Mouse (Mus musculus) lung, embryonic 15.5 days (tissue): ENCODE measurements at regions not wholly inside any gene's neighbourhood (a gene's known extent, or its start where the extent isn't known, plus 50 kb on each side); places are given as distances from the start of the nearest gene placed in this dataset.

Source experiments
- ATAC-seq: fragments of 200-750 bp; cut with Nextera tagmentation; 2 replicates; pipeline ENCODE4 v1.8.0; 2017; ENCODE audit warnings: moderate number of reproducible peaks, borderline replicate concordance; ENCODE audit not compliant: low FRiP score, low TSS enrichment; ENCODE audit errors: extremely low read depth
- H3K27ac ChIP-seq: fragments of 300-500 bp; sonication (generic); 2 replicates; pipeline ENCODE4 v1.5.1; 2015; ENCODE audit warnings: moderate library complexity, mild to moderate bottlenecking, inconsistent platforms
- H3K27me3 ChIP-seq: fragments of 300-500 bp; sonication (generic); 2 replicates; pipeline ENCODE4 v1.6.1; 2015; ENCODE audit warnings: inconsistent platforms
- H3K36me3 ChIP-seq: fragments of 300-500 bp; sonication (generic); 2 replicates; pipeline ENCODE4 v1.6.1; 2015; ENCODE audit warnings: inconsistent platforms
- H3K4me1 ChIP-seq: fragments of 300-500 bp; sonication (generic); 2 replicates; pipeline ENCODE4 v1.6.1; 2015; ENCODE audit warnings: inconsistent platforms
- H3K4me2 ChIP-seq: fragments of 300-500 bp; sonication (generic); 2 replicates; pipeline ENCODE4 v1.6.1; 2015; ENCODE audit warnings: inconsistent platforms, mild to moderate bottlenecking, moderate library complexity
- H3K4me3 ChIP-seq: fragments of 300-500 bp; sonication (generic); 2 replicates; pipeline ENCODE4 v1.5.1; 2015; ENCODE audit warnings: mild to moderate bottlenecking, inconsistent platforms
- H3K9ac ChIP-seq: fragments of 300-500 bp; sonication (generic); 2 replicates; pipeline ENCODE4 v1.6.1; 2015; ENCODE audit warnings: inconsistent platforms
- H3K9me3 ChIP-seq: fragments of 300-500 bp; sonication (generic); 2 replicates; pipeline ENCODE4 v1.6.1; 2016; ENCODE audit warnings: inconsistent platforms
- WGBS: fragments of 180-500 bp; shearing (Covaris S2); methylation state at CpG from one replicate; pipeline ENCODE4 v1.1.7; 2015; 5-methylcytosine and 5-hydroxymethylcytosine counted together

- WGBS: 42% methylated on average over 4 of the region's 4 CpGs
- H3K4me2 ChIP-seq: no peak overlapping the region
- H3K9ac ChIP-seq: no peak overlapping the region
- no peaks in the 10 kb centered on the region for H3K27me3 ChIP-seq
- ATAC-seq: no peak
- no peaks in the 10 kb centered on the region for H3K9me3 ChIP-seq
- no peak overlapping the region for H3K27ac ChIP-seq
- H3K4me3 ChIP-seq: no peak overlapping the region
- no peaks in the 10 kb centered on the region for H3K36me3 ChIP-seq
- H3K4me1 ChIP-seq: no peaks in the 10 kb centered on the region
These were observed 140.9 kb downstream of the Nrip1 start for GRCm38 (mm10) chr16:76232680-76233079.

DNA sequence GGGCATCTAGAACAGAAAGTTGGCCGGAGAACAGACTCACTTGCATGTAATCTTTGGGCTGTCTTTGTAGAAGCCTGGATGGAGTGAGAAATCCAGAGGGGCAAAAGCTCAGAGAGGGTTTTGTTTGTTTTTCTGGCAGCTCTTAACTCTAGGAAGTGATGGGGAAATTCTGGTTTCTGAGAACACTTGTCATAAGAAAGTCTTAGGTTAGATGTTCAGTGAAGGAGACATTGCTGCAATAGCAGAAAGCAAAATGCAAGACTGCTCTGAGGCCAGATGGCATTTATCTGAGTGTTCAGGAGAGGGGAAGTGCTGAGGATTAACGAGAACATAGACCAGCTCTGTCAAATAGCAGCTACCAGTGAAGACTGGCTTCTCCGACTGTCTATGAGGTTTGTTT, 141.5 kb downstream of the Nrip1 start:
- Histone ChIP-seq H3K4me3 (no peak overlapping the region), H3K4me2 (no peak overlapping the region), H3K9me3 (no peaks in the 10 kb centered on the region), H3K36me3 (no peaks in the 10 kb centered on the region), H3K9ac (no peak overlapping the region), H3K27me3 (no peaks in the 10 kb centered on the region), H3K4me1 (no peaks in the 10 kb centered on the region), H3K27ac (no peak overlapping the region)
- 12% methylated on average over 3 of the region's 3 CpGs for WGBS
- no peak; the same call in 1 of the 2 replicates for ATAC-seq

GRCm38 (mm10) chr16:76230516-76231302, 142.9 kb downstream of the Nrip1 start:
- no peak for ATAC-seq

GRCm38 (mm10) chr16:76228451-76228850, 145.2 kb downstream of the Nrip1 start:
- Histone ChIP-seq H3K4me3 (no peak overlapping the region), H3K9ac (no peak overlapping the region), H3K4me1 (peaks cover 16% of the 10 kb centered on the region), H3K4me2 (no peak overlapping the region), H3K27me3 (no peaks in the 10 kb centered on the region), H3K27ac (no peak overlapping the region), H3K36me3 (no peaks in the 10 kb centered on the region), H3K9me3 (no peaks in the 10 kb centered on the region)
- 78% methylated on average over 4 of the region's 4 CpGs for WGBS
- no peak for ATAC-seq

More at GRCm38 (mm10) chr16:76230516-76231302, 142.9 kb downstream of the Nrip1 start:
- 83% methylated on average over 4 of the region's 4 CpGs for whole genome bisulfite sequencing
- Histone ChIP-seq H3K4me1 (peaks cover 8% of the 10 kb centered on the region), H3K27me3 (no peaks in the 10 kb centered on the region), H3K36me3 (no peaks in the 10 kb centered on the region), H3K27ac (no peak overlapping the region), H3K9ac (no peak overlapping the region), H3K4me2 (no peak overlapping the region), H3K9me3 (no peaks in the 10 kb centered on the region), H3K4me3 (no peak overlapping the region)

DNA sequence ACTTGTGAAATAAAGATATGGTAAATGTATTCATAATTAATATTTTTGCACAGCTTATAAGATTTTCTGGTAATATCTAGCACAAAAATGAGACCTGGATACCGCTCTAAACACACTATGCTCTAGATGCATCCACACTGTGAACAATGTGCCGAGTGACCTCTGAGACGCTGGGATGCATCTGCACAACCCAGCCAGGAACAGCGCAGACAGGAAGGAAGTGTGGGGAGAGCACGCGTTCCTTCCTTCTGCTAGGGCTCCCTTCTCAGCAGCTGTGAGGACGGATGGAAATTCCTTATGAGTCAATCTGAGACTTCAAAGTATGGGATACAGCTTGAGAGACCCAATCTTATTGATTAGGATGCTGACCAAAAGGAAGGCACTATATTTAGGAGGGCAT, 147.2 kb downstream of the Nrip1 start:
- Histone ChIP-seq H3K36me3 (no peaks in the 10 kb centered on the region), H3K27ac (no peak overlapping the region), H3K27me3 (no peaks in the 10 kb centered on the region), H3K4me1 (peaks cover 16% of the 10 kb centered on the region), H3K4me3 (no peak overlapping the region), H3K9ac (no peak overlapping the region), H3K4me2 (no peak overlapping the region), H3K9me3 (no peaks in the 10 kb centered on the region)
- 53% methylated on average over 7 of the region's 7 CpGs for WGBS
- ATAC-seq: peak; percentile 51; the same call in 1 of the 2 replicates

GRCm38 (mm10) chr16:76225587-76226226, 147.9 kb downstream of the Nrip1 start:
- Histone ChIP-seq H3K4me2 (peak overlapping the region; percentile 6; the same call in 1 of the 2 replicates), H3K9me3 (no peaks in the 10 kb centered on the region), H3K4me1 (peaks cover 16% of the 10 kb centered on the region), H3K4me3 (no peak overlapping the region), H3K36me3 (no peaks in the 10 kb centered on the region), H3K9ac (no peak overlapping the region), H3K27ac (no peak overlapping the region), H3K27me3 (no peaks in the 10 kb centered on the region)
- no peak for ATAC-seq
- 34% methylated on average over 12 of the region's 12 CpGs for WGBS

DNA sequence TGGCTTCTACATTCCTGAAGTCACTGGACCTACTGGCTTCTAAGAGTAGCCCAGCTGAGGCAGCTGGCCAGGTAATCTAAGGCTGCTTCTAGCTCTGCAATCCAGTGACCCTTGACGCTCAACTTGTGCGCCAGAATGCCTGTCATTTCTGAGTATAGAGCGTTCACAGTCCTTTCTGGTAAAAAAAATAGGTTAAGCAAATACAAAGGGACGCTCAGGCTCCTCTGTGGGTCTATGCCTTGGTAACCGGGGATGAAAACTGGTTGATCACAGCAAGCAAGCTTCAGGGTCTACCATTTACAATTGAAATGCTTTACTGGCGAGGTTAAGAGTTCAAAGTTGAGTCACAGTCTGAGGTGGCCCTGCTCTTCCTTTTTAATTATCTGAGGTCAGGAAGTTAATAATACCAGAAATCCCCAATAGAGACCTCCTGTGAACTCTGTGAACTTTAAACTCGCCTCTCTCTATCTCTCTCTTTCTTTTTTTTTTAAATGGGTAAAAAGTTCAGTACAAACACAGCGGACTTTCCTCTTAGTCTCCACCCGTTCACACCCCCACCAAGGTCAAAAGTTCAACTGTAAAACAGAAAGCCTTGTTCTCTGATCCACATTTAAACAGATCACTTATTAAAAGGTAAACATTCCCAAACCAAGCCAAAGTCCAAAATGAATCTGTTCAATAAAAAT, 148.6 kb downstream of the Nrip1 start:
- ATAC-seq: no peak; the same call in 1 of the 2 replicates
- H3K9ac ChIP-seq: no peak overlapping the region
- no peak overlapping the region for H3K4me3 ChIP-seq
- no peak overlapping the region for H3K27ac ChIP-seq
- peaks cover 16% of the 10 kb centered on the region for H3K4me1 ChIP-seq
- H3K36me3 ChIP-seq: no peaks in the 10 kb centered on the region
- WGBS: 26% methylated on average over 9 of the region's 9 CpGs
- no peaks in the 10 kb centered on the region for H3K27me3 ChIP-seq
- H3K9me3 ChIP-seq: no peaks in the 10 kb centered on the region
- H3K4me2 ChIP-seq: peak overlapping the region; percentile 6; the same call in 1 of the 2 replicates

- peaks cover 16% of the 10 kb centered on the region for H3K4me1 ChIP-seq
- WGBS: 50% methylated on average over 4 of the region's 4 CpGs
- H3K9me3 ChIP-seq: no peaks in the 10 kb centered on the region
- H3K36me3 ChIP-seq: no peaks in the 10 kb centered on the region
- H3K27ac ChIP-seq: no peak overlapping the region
- H3K4me2 ChIP-seq: no peak overlapping the region
- H3K4me3 ChIP-seq: no peak overlapping the region
- no peak overlapping the region for H3K9ac ChIP-seq
- H3K27me3 ChIP-seq: no peaks in the 10 kb centered on the region
- ATAC-seq: no peak
These were observed 149.9 kb downstream of the Nrip1 start for GRCm38 (mm10) chr16:76223716-76224115.

GRCm38 (mm10) chr16:76222960-76223359, 150.7 kb downstream of the Nrip1 start:
- H3K27me3 ChIP-seq: no peaks in the 10 kb centered on the region
- peaks cover 16% of the 10 kb centered on the region for H3K4me1 ChIP-seq
- no peak for ATAC-seq
- H3K36me3 ChIP-seq: no peaks in the 10 kb centered on the region
- H3K4me3 ChIP-seq: no peak overlapping the region
- no peaks in the 10 kb centered on the region for H3K9me3 ChIP-seq
- H3K9ac ChIP-seq: no peak overlapping the region
- H3K4me2 ChIP-seq: no peak overlapping the region
- no peak overlapping the region for H3K27ac ChIP-seq
- 80% methylated on average over 5 of the region's 5 CpGs for WGBS

- no peak for ATAC-seq
- no peak overlapping the region for H3K4me3 ChIP-seq
- no peak overlapping the region for H3K27ac ChIP-seq
- H3K36me3 ChIP-seq: no peaks in the 10 kb centered on the region
- H3K9me3 ChIP-seq: no peaks in the 10 kb centered on the region
- H3K27me3 ChIP-seq: no peaks in the 10 kb centered on the region
- no peak overlapping the region for H3K4me2 ChIP-seq
- WGBS: 77% methylated on average over 3 of the region's 3 CpGs
- H3K9ac ChIP-seq: no peak overlapping the region
- peaks cover 10% of the 10 kb centered on the region for H3K4me1 ChIP-seq
These were observed 153.2 kb downstream of the Nrip1 start for GRCm38 (mm10) chr16:76220466-76220865.

DNA sequence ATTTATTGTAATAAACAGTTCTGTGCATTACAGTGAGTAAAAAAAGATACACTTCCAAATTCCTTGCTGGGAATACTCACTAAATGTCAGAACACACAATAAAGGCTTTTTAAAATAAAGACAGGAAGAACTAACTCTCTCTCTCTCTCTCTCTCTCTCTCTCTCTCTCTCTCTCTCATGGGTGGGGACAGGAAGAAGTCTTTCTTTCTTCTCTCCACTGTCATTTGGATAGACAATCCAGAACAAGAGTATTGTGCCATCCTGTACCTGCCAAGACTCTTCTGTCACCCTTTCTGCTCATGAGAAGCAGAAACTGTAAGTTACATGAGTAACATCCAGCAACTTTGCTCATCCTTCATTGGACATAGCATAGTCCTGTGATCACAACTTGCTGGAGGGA, 154.4 kb downstream of the Nrip1 start:
- H3K4me2 ChIP-seq: no peak overlapping the region
- no peak overlapping the region for H3K27ac ChIP-seq
- ATAC-seq: no peak
- H3K4me1 ChIP-seq: peaks cover 5% of the 10 kb centered on the region
- no peak overlapping the region for H3K9ac ChIP-seq
- H3K36me3 ChIP-seq: no peaks in the 10 kb centered on the region
- H3K4me3 ChIP-seq: no peak overlapping the region
- no peaks in the 10 kb centered on the region for H3K27me3 ChIP-seq
- H3K9me3 ChIP-seq: no peaks in the 10 kb centered on the region
